Comparison of ENCODE assay signal across 8 mouse cellular contexts in the genomic region with DNA sequence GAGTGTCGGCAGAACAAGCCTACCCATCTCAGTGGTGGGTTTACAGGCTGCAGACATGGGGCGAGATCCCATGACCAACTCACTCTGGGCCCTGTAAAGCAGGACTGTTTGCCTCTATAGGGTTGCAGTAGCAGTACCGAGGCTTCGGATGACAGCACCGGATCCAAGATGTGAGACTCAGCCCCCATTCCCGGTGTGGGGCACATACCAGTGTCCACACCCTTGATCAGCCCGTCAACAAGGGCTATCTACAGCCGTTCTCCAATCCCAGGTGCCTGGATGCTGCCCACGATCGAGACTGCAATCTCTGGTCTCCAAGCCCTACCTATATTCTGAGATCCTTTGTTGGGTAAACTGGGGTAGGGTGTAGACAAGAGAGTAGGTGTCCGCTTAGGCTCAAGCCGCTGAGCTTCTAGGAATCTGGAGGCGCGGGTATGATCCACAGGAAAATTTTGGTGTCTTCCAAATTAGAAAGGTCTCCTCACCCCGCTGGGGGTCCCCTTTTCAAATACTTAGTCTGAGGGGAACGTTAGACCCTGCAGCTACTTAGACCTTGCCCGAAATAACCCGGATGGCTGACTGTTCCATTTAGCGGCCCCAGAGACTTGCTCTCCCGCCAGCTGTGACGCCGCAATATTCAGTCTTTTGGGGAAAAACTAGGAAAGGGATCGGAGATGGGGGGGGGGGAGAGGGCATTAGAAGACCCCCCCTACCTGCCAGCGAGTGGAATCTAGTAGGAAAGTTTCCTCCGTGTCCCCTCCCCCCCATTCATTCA. TPM values are rescaled to one million over a fixed set of nuclear protein-coding genes. Genes with fewer than 3 reads are reported as not detected.
DNase-seq lines count a peak whose midpoint lies in the region; ATAC-seq and TF ChIP-seq lines count a peak whose summit lies in the region.

No protein-coding gene starts in this region.

- 4% methylated on average over 25 of the region's 25 CpGs for WGBS in hindbrain, postnatal 0 days

- no peaks in the 10 kb centered on the region for H3K27me3 ChIP-seq in hindbrain, postnatal 0 days (ENCODE audit: insufficient read depth, low read length)

- no peak for DNase-seq in layer of hippocampus, adult 2 months (ENCODE audit: low spot score in 2 of 2)
- DNase-seq in layer of hippocampus, adult 9-11 months: no peak
- peak; percentile 59 for DNase-seq in embryo, embryonic 10.5 days (ENCODE audit: low spot score)
- no peak for DNase-seq in hindbrain, postnatal 0 days (ENCODE audit: low spot score)
- peak; percentile 57 for DNase-seq in neural tube, embryonic 10.5 days (ENCODE audit: extremely low spot score, low spot score)
- DNase-seq in layer of hippocampus, adult 11-12 months (ENCODE audit: low spot score): no peak
- no peak for DNase-seq in adrenal gland, postnatal 25 days
- no peak for DNase-seq in cerebellum, postnatal 36 days

- peaks cover 4% of the 10 kb centered on the region; the same call in 1 of the 2 replicates for H3K36me3 ChIP-seq in hindbrain, postnatal 0 days (ENCODE audit: insufficient read depth, low read length)

- H3K9me3 ChIP-seq in hindbrain, postnatal 0 days (ENCODE audit: low read length): no peaks in the 10 kb centered on the region

- no peak for TF ChIP-seq CTCF in layer of hippocampus, adult 2 months (conservative IDR thresholded peaks at IDR 0.05)
- no peak for TF ChIP-seq CTCF in hindbrain, postnatal 0 days (IDR thresholded peaks at IDR 0.05; ENCODE audit: low read depth)

- peak overlapping the region; percentile 81 for H3K4me2 ChIP-seq in hindbrain, postnatal 0 days (ENCODE audit: low read depth, low read length)

- H3K9ac ChIP-seq in hindbrain, postnatal 0 days (replicated peaks; ENCODE audit: low read length): peak overlapping the region; percentile 76

- H3K4me3 ChIP-seq in layer of hippocampus, adult 2 months: peak overlapping the region; percentile 81
- peak overlapping the region; percentile 74 for H3K4me3 ChIP-seq in hindbrain, postnatal 0 days (ENCODE audit: low read length)

- peaks cover 20% of the 10 kb centered on the region for H3K4me1 ChIP-seq in hindbrain, postnatal 0 days (ENCODE audit: insufficient read depth, low read length)

- ATAC-seq in hindbrain, postnatal 0 days: 0 out of 2 replicates have a peak, but pooled peaks have one; percentile 11

- H3K27ac ChIP-seq in layer of hippocampus, adult 2 months: peak overlapping the region; percentile 87
- H3K27ac ChIP-seq in hindbrain, postnatal 0 days: peak overlapping the region; percentile 72

RNA-seq across cellular contexts. Expression of a gene that starts 0.7 kb away (rescaled TPM):
- total RNA-seq in layer of hippocampus, adult 2 months (2021): 10 to 100 TPM; 21.6 to 25.8 TPM
- 19.7 and 30.6 TPM in 2 replicates for total RNA-seq in hindbrain, postnatal 0 days (2014; rRNA removed)
- 15.8 and 17.8 TPM in 2 replicates for polyA plus RNA-seq in hindbrain, postnatal 0 days (2015; fragmentation: Nextera tagmentation; extraction: Ambion mirVana)
- total RNA-seq in adrenal gland, postnatal 25 days (2021): 4.1 and 6.1 TPM in 2 replicates

RNA-seq across cellular contexts. Expression of a gene that starts 8.2 kb away (rescaled TPM):
- total RNA-seq in layer of hippocampus, adult 2 months (2021): 1 to 10 TPM; 4.4 to 5.6 TPM
- 3.3 and 4.8 TPM in 2 replicates for total RNA-seq in hindbrain, postnatal 0 days (2014; rRNA removed)
- polyA plus RNA-seq in hindbrain, postnatal 0 days (2015; fragmentation: Nextera tagmentation; extraction: Ambion mirVana): 2.6 and 5.1 TPM in 2 replicates
- total RNA-seq in adrenal gland, postnatal 25 days (2021): 8.1 and 11.3 TPM in 2 replicates

RNA-seq across cellular contexts. Expression of a gene that starts 20.2 kb away (rescaled TPM):
- total RNA-seq in layer of hippocampus, adult 2 months (2021): 10 to 100 TPM; 16.3 to 17.9 TPM
- 23.5 and 27.1 TPM in 2 replicates for total RNA-seq in hindbrain, postnatal 0 days (2014; rRNA removed)
- 19.0 and 19.8 TPM in 2 replicates for polyA plus RNA-seq in hindbrain, postnatal 0 days (2015; fragmentation: Nextera tagmentation; extraction: Ambion mirVana)
- 14.5 and 19.6 TPM in 2 replicates for total RNA-seq in adrenal gland, postnatal 25 days (2021)

RNA-seq across cellular contexts. Expression of a gene that starts 25.8 kb away (rescaled TPM):
- total RNA-seq in layer of hippocampus, adult 2 months (2021): 10 to 100 TPM; 31.0 to 31.5 TPM
- 50.0 and 54.7 TPM in 2 replicates for total RNA-seq in hindbrain, postnatal 0 days (2014; rRNA removed)
- polyA plus RNA-seq in hindbrain, postnatal 0 days (2015; fragmentation: Nextera tagmentation; extraction: Ambion mirVana): 10.6 and 11.5 TPM in 2 replicates
- total RNA-seq in adrenal gland, postnatal 25 days (2021): 18.1 and 25.9 TPM in 2 replicates

RNA-seq across cellular contexts. Expression of a gene that starts 31.9 kb away (rescaled TPM):
- 10 to 100 TPM; 49.7 to 59.1 TPM for total RNA-seq in layer of hippocampus, adult 2 months (2021)
- total RNA-seq in hindbrain, postnatal 0 days (2014; rRNA removed): 239 and 274 TPM in 2 replicates
- 64.1 and 64.7 TPM in 2 replicates for polyA plus RNA-seq in hindbrain, postnatal 0 days (2015; fragmentation: Nextera tagmentation; extraction: Ambion mirVana)
- 121 and 144 TPM in 2 replicates for total RNA-seq in adrenal gland, postnatal 25 days (2021)

Comparison
In these comparisons a context has a peak if more than half of its experiments do, and no peak if none do; other contexts are left out.
1. DNase-seq: peak in embryo, embryonic 10.5 days (single experiment) and neural tube, embryonic 10.5 days (single experiment); none in layer of hippocampus, adult 2 months (0 of 2), layer of hippocampus, adult 9-11 months (single experiment), hindbrain, postnatal 0 days (single experiment), layer of hippocampus, adult 11-12 months (single experiment), adrenal gland, postnatal 25 days (single experiment) and cerebellum, postnatal 36 days (0 of 2).